Mouse (Mus musculus): ENCODE results near the gene Erp29. TPM values are rescaled to one million over a fixed set of nuclear protein-coding genes. Genes with fewer than 3 reads are reported as not detected.

Gene Erp29
- polyA plus RNA-seq, 1 experiment from 2014 or later, result 175 TPM

- H3K27ac ChIP-seq (replicated peaks), result peak overlapping the region; percentile 85
- 19% methylated on average over 4 of the region's 4 CpGs for WGBS
- H3K9me3 ChIP-seq (replicated peaks), result no peaks in the 10 kb centered on the region
- H3K36me3 ChIP-seq, result 0 out of 2 replicates have a peak, but pooled peaks cover 9% of the 10 kb centered on the region
- no peak overlapping the region for H3K4me3 ChIP-seq (replicated peaks)
- no peak for ATAC-seq (ENCODE audit: insufficient number of reproducible peaks, low FRiP score, low TSS enrichment, low read depth)
- H3K4me2 ChIP-seq (replicated peaks), result no peak overlapping the region
- no peaks in the 10 kb centered on the region for H3K27me3 ChIP-seq
- H3K4me1 ChIP-seq, result peaks cover 27% of the 10 kb centered on the region
- no peak overlapping the region for H3K9ac ChIP-seq
Observed at GRCm38 (mm10) chr5:121387126-121387525, 65.2 kb downstream of the Erp29 start.

GRCm38 (mm10) chr5:121386120-121386909, 66.0 kb downstream of the Erp29 start:
- 27% methylated on average over 22 of the region's 22 CpGs for WGBS
- H3K4me2 ChIP-seq (replicated peaks), result peak overlapping the region; percentile 69
- peaks cover 16% of the 10 kb centered on the region; the same call in 1 of the 2 replicates for H3K36me3 ChIP-seq
- ATAC-seq (ENCODE audit: insufficient number of reproducible peaks, low FRiP score, low TSS enrichment, low read depth), result no peak
- no peaks in the 10 kb centered on the region for H3K9me3 ChIP-seq (replicated peaks)
- peak overlapping the region; percentile 74 for H3K4me3 ChIP-seq (replicated peaks)
- peaks cover 27% of the 10 kb centered on the region for H3K4me1 ChIP-seq
- no peaks in the 10 kb centered on the region for H3K27me3 ChIP-seq
- peak overlapping the region; percentile 85 for H3K27ac ChIP-seq (replicated peaks)
- H3K9ac ChIP-seq, result no peak overlapping the region

- Histone ChIP-seq H3K27me3 (no peaks in the 10 kb centered on the region), H3K4me1 (peaks cover 27% of the 10 kb centered on the region), H3K36me3 (peaks cover 23% of the 10 kb centered on the region), H3K27ac (replicated peaks) (peak within 1 kb of the TSS; percentile 85), H3K9ac (peak within 1 kb of the TSS; percentile 49), H3K9me3 (replicated peaks) (0 out of 2 replicates have a peak, but pooled peaks cover 5% of the 10 kb centered on the region), H3K4me3 (replicated peaks) (peak within 1 kb of the TSS; percentile 74), H3K4me2 (replicated peaks) (peak within 1 kb of the TSS; percentile 69)
- WGBS, result under 1% methylated on average over 32 of the region's 45 CpGs
- ATAC-seq (ENCODE audit: insufficient number of reproducible peaks, low FRiP score, low TSS enrichment, low read depth), result peak; percentile 91
Observed at GRCm38 (mm10) chr5:121385461-121386119, 66.7 kb downstream of the Erp29 start, which contains the start of gene Trafd1. TSS of gene Trafd1 (minus strand) at chr5:121385632.

GRCm38 (mm10) chr5:121384757-121385460, 67.4 kb downstream of the Erp29 start:
- 0 out of 2 replicates have a peak, but pooled peaks cover 5% of the 10 kb centered on the region for H3K9me3 ChIP-seq (replicated peaks)
- H3K27me3 ChIP-seq, result no peaks in the 10 kb centered on the region
- H3K36me3 ChIP-seq, result peaks cover 29% of the 10 kb centered on the region
- peak overlapping the region; percentile 85 for H3K27ac ChIP-seq (replicated peaks)
- peak overlapping the region; percentile 69 for H3K4me2 ChIP-seq (replicated peaks)
- WGBS, result 1% methylated on average over 45 of the region's 47 CpGs
- H3K4me3 ChIP-seq (replicated peaks), result peak overlapping the region; percentile 74
- H3K4me1 ChIP-seq, result peaks cover 27% of the 10 kb centered on the region
- peak; percentile 69 for ATAC-seq (ENCODE audit: insufficient number of reproducible peaks, low FRiP score, low TSS enrichment, low read depth)
- peak overlapping the region; percentile 49 for H3K9ac ChIP-seq

GRCm38 (mm10) chr5:121383857-121384756, 68.2 kb downstream of the Erp29 start:
- Histone ChIP-seq H3K4me3 (replicated peaks) (peak overlapping the region; percentile 74), H3K27me3 (no peaks in the 10 kb centered on the region), H3K27ac (replicated peaks) (peak overlapping the region; percentile 40; the same call in 1 of the 2 replicates), H3K9me3 (replicated peaks) (0 out of 2 replicates have a peak, but pooled peaks cover 5% of the 10 kb centered on the region), H3K36me3 (peaks cover 37% of the 10 kb centered on the region), H3K9ac (peak overlapping the region; percentile 49), H3K4me2 (replicated peaks) (peak overlapping the region; percentile 69), H3K4me1 (peaks cover 27% of the 10 kb centered on the region)
- ATAC-seq (ENCODE audit: insufficient number of reproducible peaks, low FRiP score, low TSS enrichment, low read depth), result no peak
- whole genome bisulfite sequencing, result 43% methylated on average over 10 of the region's 10 CpGs

GRCm38 (mm10) chr5:121380692-121381091, 71.6 kb downstream of the Erp29 start:
- Histone ChIP-seq H3K9ac (no peak overlapping the region), H3K9me3 (replicated peaks) (0 out of 2 replicates have a peak, but pooled peaks cover 5% of the 10 kb centered on the region), H3K4me3 (replicated peaks) (no peak overlapping the region), H3K4me2 (replicated peaks) (no peak overlapping the region), H3K36me3 (peaks cover 67% of the 10 kb centered on the region), H3K4me1 (peaks cover 10% of the 10 kb centered on the region), H3K27me3 (no peaks in the 10 kb centered on the region), H3K27ac (replicated peaks) (no peak overlapping the region)
- no peak for ATAC-seq (ENCODE audit: insufficient number of reproducible peaks, low FRiP score, low TSS enrichment, low read depth)
- WGBS, result 91% methylated on average over 2 of the region's 2 CpGs

DNA sequence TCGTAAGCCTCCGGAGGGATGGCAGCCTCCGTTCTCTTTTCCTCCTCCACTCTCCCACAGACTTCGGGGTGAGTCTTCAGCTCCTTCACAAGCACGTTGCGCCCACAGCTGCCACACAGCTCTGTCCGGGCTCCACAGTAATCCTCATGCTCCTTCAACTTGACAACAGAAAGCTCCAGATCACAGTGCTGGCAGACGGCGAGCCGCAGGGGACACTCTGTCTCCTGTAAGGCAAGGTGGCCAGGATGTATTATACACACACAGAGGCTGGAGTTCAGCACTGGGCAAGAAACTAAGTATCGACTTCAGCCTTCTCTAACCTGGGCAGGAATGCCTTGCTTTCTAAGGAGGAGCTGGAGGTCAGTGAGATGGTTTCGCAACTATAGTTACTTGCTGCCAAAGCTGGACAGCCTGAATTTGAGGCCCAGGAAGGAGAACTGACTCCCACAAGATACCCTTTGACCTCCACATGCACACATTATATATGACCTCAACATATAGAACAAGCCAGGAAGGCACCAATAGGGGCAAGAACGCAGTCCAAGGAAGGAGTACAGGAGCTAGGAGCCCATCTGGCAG, 73.5 kb downstream of the Erp29 start:
- H3K27ac ChIP-seq (replicated peaks), result no peak overlapping the region
- peaks cover 83% of the 10 kb centered on the region for H3K36me3 ChIP-seq
- no peak overlapping the region for H3K4me2 ChIP-seq (replicated peaks)
- H3K4me3 ChIP-seq (replicated peaks), result no peak overlapping the region
- H3K27me3 ChIP-seq, result no peaks in the 10 kb centered on the region
- WGBS, result 94% methylated on average over 13 of the region's 13 CpGs
- peaks cover 3% of the 10 kb centered on the region; the same call in 1 of the 2 replicates for H3K4me1 ChIP-seq
- no peak for ATAC-seq (ENCODE audit: insufficient number of reproducible peaks, low FRiP score, low TSS enrichment, low read depth)
- H3K9me3 ChIP-seq (replicated peaks), result 0 out of 2 replicates have a peak, but pooled peaks cover 5% of the 10 kb centered on the region
- no peak overlapping the region for H3K9ac ChIP-seq

Other genes starting within 250 kb of the Erp29 start
- gene Rpl6, start 248.0 kb downstream of the Erp29 start, polyA plus RNA-seq (2015; fragmentation: Nextera tagmentation; extraction: Ambion mirVana), result 610 and 617 TPM in 2 replicates
- gene Hectd4, start 232.3 kb downstream of the Erp29 start, polyA plus RNA-seq (2015; fragmentation: Nextera tagmentation; extraction: Ambion mirVana), result 5.5 and 5.7 TPM in 2 replicates
- gene Trafd1, start 66.9 kb downstream of the Erp29 start, polyA plus RNA-seq (2015; fragmentation: Nextera tagmentation; extraction: Ambion mirVana), result 81.8 and 93.6 TPM in 2 replicates
- 39.4 and 40.6 TPM in 2 replicates for gene Naa25, start 54.6 kb downstream of the Erp29 start, polyA plus RNA-seq (2015; fragmentation: Nextera tagmentation; extraction: Ambion mirVana)
- gene Tmem116, start 613 bp downstream of the Erp29 start, polyA plus RNA-seq (2015; fragmentation: Nextera tagmentation; extraction: Ambion mirVana), result 2.3 and 2.9 TPM in 2 replicates
- gene Adam1b, start 50.9 kb upstream of the Erp29 start, polyA plus RNA-seq (2015; fragmentation: Nextera tagmentation; extraction: Ambion mirVana), result not detected in 2 replicates
- gene Adam1a, start 93.0 kb upstream of the Erp29 start, polyA plus RNA-seq (2015; fragmentation: Nextera tagmentation; extraction: Ambion mirVana), result 1.4 and 1.9 TPM in 2 replicates
- 0.58 TPM in 1 of 2 replicates, not detected in the other for gene Gm42878, start 93.0 kb upstream of the Erp29 start, polyA plus RNA-seq (2015; fragmentation: Nextera tagmentation; extraction: Ambion mirVana)
- 49.3 and 52.0 TPM in 2 replicates for gene Mapkapk5, start 93.4 kb upstream of the Erp29 start, polyA plus RNA-seq (2015; fragmentation: Nextera tagmentation; extraction: Ambion mirVana)
- gene Aldh2, start 141.3 kb upstream of the Erp29 start, polyA plus RNA-seq (2015; fragmentation: Nextera tagmentation; extraction: Ambion mirVana), result 212 and 219 TPM in 2 replicates
- 2.0 and 2.4 TPM in 2 replicates for gene Acad12, start 166.4 kb upstream of the Erp29 start, polyA plus RNA-seq (2015; fragmentation: Nextera tagmentation; extraction: Ambion mirVana)
- 2.8 and 3.4 TPM in 2 replicates for gene Acad10, start 208.0 kb upstream of the Erp29 start, polyA plus RNA-seq (2015; fragmentation: Nextera tagmentation; extraction: Ambion mirVana)
- 47.4 and 50.2 TPM in 2 replicates for gene Brap, start 208.1 kb upstream of the Erp29 start, polyA plus RNA-seq (2015; fragmentation: Nextera tagmentation; extraction: Ambion mirVana)

Data from embryonic facial prominence, embryonic 15.5 days (tissue).